Mouse (Mus musculus): ENCODE results near the gene Nlgn1.

The Nlgn1 gene

GRCm38 (mm10) chr3:26332400-26333238, at the start of gene Nlgn1:
Gene Nlgn1 (minus strand): TSS chr3:26332460.
- DNase-seq: no peak

GRCm38 (mm10) chr3:26378272-26378671, 46.0 kb upstream of the Nlgn1 start:
- DNase-seq: no peak

GRCm38 (mm10) chr3:26355082-26355481, 22.8 kb upstream of the Nlgn1 start:
- no peak for DNase-seq

GRCm38 (mm10) chr3:26354483-26355030, 22.3 kb upstream of the Nlgn1 start:
- peak; percentile 51 to 52 for DNase-seq

- DNase-seq: peak; percentile 21 to 29
Observed at GRCm38 (mm10) chr3:26337495-26337894, 5.2 kb upstream of the Nlgn1 start.

GRCm38 (mm10) chr3:26333239-26333811, 1.1 kb upstream of the Nlgn1 start:
- peak; percentile 52 to 66 for DNase-seq

- DNase-seq: peak; percentile 73 to 76
Observed at GRCm38 (mm10) chr3:26331177-26332061, 841 bp downstream of the Nlgn1 start.

GRCm38 (mm10) chr3:26330863-26331176, 1.4 kb downstream of the Nlgn1 start:
- no peak for DNase-seq

- DNase-seq: no peak
Observed at GRCm38 (mm10) chr3:26330019-26330418, 2.2 kb downstream of the Nlgn1 start.

- DNase-seq: peak in 1 of 2 experiments; percentile 12
Observed at GRCm38 (mm10) chr3:26324510-26324909, 7.8 kb downstream of the Nlgn1 start.

GRCm38 (mm10) chr3:26317397-26317796, 14.9 kb downstream of the Nlgn1 start:
- DNase-seq: no peak

GRCm38 (mm10) chr3:26297869-26298268, 34.4 kb downstream of the Nlgn1 start:
- DNase-seq: peak; percentile 63 to 70

GRCm38 (mm10) chr3:26270894-26271795, 61.1 kb downstream of the Nlgn1 start:
- DNase-seq: no peak

GRCm38 (mm10) chr3:26246564-26246963, 85.7 kb downstream of the Nlgn1 start:
- DNase-seq: no peak

GRCm38 (mm10) chr3:26243274-26243673, 89.0 kb downstream of the Nlgn1 start:
- no peak for DNase-seq

GRCm38 (mm10) chr3:26230006-26230405, 102.3 kb downstream of the Nlgn1 start:
- DNase-seq: no peak

GRCm38 (mm10) chr3:26228827-26229226, 103.4 kb downstream of the Nlgn1 start:
- peak; percentile 27 to 48 for DNase-seq

- no peak for DNase-seq
Observed at GRCm38 (mm10) chr3:26228172-26228781, 104.0 kb downstream of the Nlgn1 start.

- no peak for DNase-seq
Observed at GRCm38 (mm10) chr3:26223500-26223899, 108.8 kb downstream of the Nlgn1 start.

- DNase-seq: no peak
Observed at GRCm38 (mm10) chr3:26216231-26216630, 116.0 kb downstream of the Nlgn1 start.

GRCm38 (mm10) chr3:26202702-26203101, 129.6 kb downstream of the Nlgn1 start:
- no peak for DNase-seq

- DNase-seq: no peak
Observed at GRCm38 (mm10) chr3:26201410-26201809, 130.8 kb downstream of the Nlgn1 start.

Data from cerebellum, postnatal 10 days (tissue).